Mouse (Mus musculus) c-Kit-positive CD71-negative TER-119-negative erythroid progenitor cells, embryonic 14.5 days (primary cell): ENCODE data around the gene Tubg2.
A peak's percentile ranks its signal among the peaks of the same experiment; 100 is the strongest.

Experiments
- DNase-seq: peaks from one replicate; pipeline ENCODE4 v3.0.0-alpha.2; 2013; ENCODE audit warnings: low read depth

The Tubg2 gene

DNA sequence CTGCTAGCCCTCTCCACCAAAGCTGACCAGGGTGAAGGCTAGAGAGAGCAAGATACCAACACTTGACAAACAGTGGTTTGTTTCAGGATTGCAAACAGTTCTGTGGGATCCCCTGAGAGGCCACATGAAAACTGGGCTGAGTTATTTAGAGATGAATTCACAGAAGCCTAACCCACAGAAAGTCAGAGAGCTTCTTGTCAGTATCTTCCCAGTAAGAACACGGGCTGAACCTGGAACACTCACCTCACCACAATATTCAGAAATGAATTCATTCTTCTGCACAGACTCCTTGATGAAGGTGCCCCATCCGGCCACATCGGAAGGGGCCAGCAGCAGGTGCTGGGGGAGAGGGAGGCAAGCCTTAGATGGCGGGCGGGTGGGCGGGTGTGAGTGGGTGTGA lies 38.9 kb downstream of the Tubg2 start:
- no peak for DNase-seq

GRCm38 (mm10) chr11:101195101-101195500 lies 39.4 kb downstream of the Tubg2 start:
- DNase-seq = no peak

- DNase-seq = no peak
Measured at GRCm38 (mm10) chr11:101195571-101195970, 39.9 kb downstream of the Tubg2 start.

GRCm38 (mm10) chr11:101196175-101196574 lies 40.5 kb downstream of the Tubg2 start:
- no peak for DNase-seq

DNA sequence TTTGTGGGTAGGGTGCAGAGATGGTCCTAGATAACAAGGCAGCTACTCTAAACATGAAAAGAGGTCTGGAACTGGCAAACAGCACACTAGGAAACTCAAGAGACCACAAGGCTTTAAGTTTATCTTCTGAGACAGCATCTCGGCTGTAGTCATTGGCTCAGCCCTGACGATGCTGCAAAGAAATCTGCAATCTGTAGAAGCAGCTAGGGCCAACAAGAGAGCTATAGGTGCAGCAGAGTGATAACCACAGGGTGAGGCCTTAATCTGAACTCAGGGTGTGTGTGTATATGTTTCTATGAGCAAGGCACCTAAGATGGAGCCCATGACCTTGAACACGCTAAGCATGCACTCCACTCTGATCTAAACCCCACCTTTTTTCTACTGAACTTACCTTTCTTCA lies 43.8 kb downstream of the Tubg2 start:
- DNase-seq = no peak

DNA sequence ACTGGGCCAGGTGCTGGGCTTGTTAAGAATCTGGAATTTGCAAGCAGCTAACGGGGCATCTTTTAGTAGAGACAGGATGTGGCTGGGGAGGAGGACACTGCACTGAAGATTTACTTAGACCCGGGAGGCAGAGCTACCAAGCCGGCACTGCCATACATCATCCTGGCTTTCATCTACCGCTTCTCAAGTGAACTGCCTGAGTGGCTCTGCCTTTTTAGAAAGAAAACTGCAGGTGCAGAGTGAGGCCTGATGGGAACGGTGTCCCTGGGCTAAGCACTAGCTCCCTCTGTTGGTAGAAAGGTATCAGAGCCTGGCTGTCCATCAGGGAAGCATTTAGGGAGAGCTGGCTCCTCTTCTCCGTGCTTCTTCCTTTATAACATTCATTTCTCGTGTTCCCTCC lies 45.3 kb downstream of the Tubg2 start:
- DNase-seq = peak; percentile 38
